Mouse (Mus musculus): Measurements from ENCODE around the gene Syn3. TPM values are rescaled to one million over a fixed set of nuclear protein-coding genes. Genes with fewer than 3 reads are reported as not detected.
A peak's percentile ranks its signal among the peaks of the same experiment; 100 is the strongest.

The Syn3 gene
- total RNA-seq, 2 experiments from 2014 or later: 5.0 to 6.8 TPM

GRCm38 (mm10) chr10:86375903-86376302 lies 122.8 kb downstream of the Syn3 start:
- peak in 1 of 2 experiments; percentile 34 for DNase-seq (ENCODE audit: low spot score in 2 of 2)

- no peak for DNase-seq (ENCODE audit: low spot score in 2 of 2)
These were observed 124.6 kb downstream of the Syn3 start for GRCm38 (mm10) chr10:86374061-86374460.

- DNase-seq (ENCODE audit: low spot score in 2 of 2): no peak
These were observed 127.1 kb downstream of the Syn3 start for GRCm38 (mm10) chr10:86371561-86371960.

- DNase-seq (ENCODE audit: low spot score in 2 of 2): no peak
These were observed 129.3 kb downstream of the Syn3 start for GRCm38 (mm10) chr10:86369346-86369745.

GRCm38 (mm10) chr10:86368811-86369210 lies 129.9 kb downstream of the Syn3 start:
- DNase-seq (ENCODE audit: low spot score in 2 of 2): no peak

- DNase-seq (ENCODE audit: low spot score in 2 of 2): no peak
These were observed 131.3 kb downstream of the Syn3 start for GRCm38 (mm10) chr10:86367346-86367745.

- DNase-seq (ENCODE audit: low spot score in 2 of 2): no peak
These were observed 133.0 kb downstream of the Syn3 start for GRCm38 (mm10) chr10:86365632-86366092.

GRCm38 (mm10) chr10:86363669-86364309 lies 134.9 kb downstream of the Syn3 start:
- no peak for DNase-seq (ENCODE audit: low spot score in 2 of 2)

GRCm38 (mm10) chr10:86359699-86360098 lies 139.0 kb downstream of the Syn3 start:
- DNase-seq (ENCODE audit: low spot score in 2 of 2): no peak

- no peak for DNase-seq (ENCODE audit: low spot score in 2 of 2)
These were observed 139.5 kb downstream of the Syn3 start for GRCm38 (mm10) chr10:86359208-86359607.

- DNase-seq (ENCODE audit: low spot score in 2 of 2): no peak
These were observed 140.3 kb downstream of the Syn3 start for GRCm38 (mm10) chr10:86358307-86358975.

- no peak for DNase-seq (ENCODE audit: low spot score in 2 of 2)
These were observed 141.7 kb downstream of the Syn3 start for GRCm38 (mm10) chr10:86356819-86357563.

GRCm38 (mm10) chr10:86352521-86352920 lies 146.2 kb downstream of the Syn3 start:
- DNase-seq (ENCODE audit: low spot score in 2 of 2): no peak

- no peak for DNase-seq (ENCODE audit: low spot score in 2 of 2)
These were observed 147.4 kb downstream of the Syn3 start for GRCm38 (mm10) chr10:86351287-86351686.

- no peak for DNase-seq (ENCODE audit: low spot score in 2 of 2)
These were observed 152.4 kb downstream of the Syn3 start for GRCm38 (mm10) chr10:86346235-86346840.

GRCm38 (mm10) chr10:86345645-86346044 lies 153.1 kb downstream of the Syn3 start:
- no peak for DNase-seq (ENCODE audit: low spot score in 2 of 2)

GRCm38 (mm10) chr10:86344654-86345053 lies 154.0 kb downstream of the Syn3 start:
- DNase-seq (ENCODE audit: low spot score in 2 of 2): no peak

- DNase-seq (ENCODE audit: low spot score in 2 of 2): no peak
These were observed 154.8 kb downstream of the Syn3 start for GRCm38 (mm10) chr10:86343931-86344330.

GRCm38 (mm10) chr10:86343362-86343761 lies 155.3 kb downstream of the Syn3 start:
- DNase-seq (ENCODE audit: low spot score in 2 of 2): no peak

GRCm38 (mm10) chr10:86342713-86343112 lies 156.0 kb downstream of the Syn3 start:
- DNase-seq (ENCODE audit: low spot score in 2 of 2): no peak

- DNase-seq (ENCODE audit: low spot score in 2 of 2): no peak
These were observed 156.5 kb downstream of the Syn3 start for GRCm38 (mm10) chr10:86342151-86342550.

GRCm38 (mm10) chr10:86341589-86341988 lies 157.1 kb downstream of the Syn3 start:
- DNase-seq (ENCODE audit: low spot score in 2 of 2): no peak

Data from adrenal gland, postnatal 4 days (tissue).